Mouse (Mus musculus): ENCODE data around the gene Tpsb2.

The Tpsb2 gene

DNA sequence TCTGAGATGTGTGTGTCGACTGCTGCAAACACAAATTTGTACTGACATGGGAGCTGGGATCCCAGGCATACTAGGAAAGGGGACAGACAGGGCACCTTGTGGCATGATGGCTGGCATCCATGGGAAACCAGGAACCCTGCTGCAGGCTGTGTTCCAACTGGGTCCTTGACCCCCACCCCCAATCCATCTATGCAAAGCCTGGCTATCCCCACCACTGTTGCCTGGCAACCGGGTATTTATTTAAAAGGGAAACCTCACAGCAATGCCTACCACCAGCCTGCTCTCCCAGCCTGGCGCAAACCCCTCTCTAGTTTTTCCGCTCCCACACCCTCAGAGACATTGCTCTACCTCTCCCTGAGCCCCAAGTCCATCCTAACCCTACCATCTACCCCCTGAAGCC is 41.2 kb downstream of the Tpsb2 start:
- DNase-seq (ENCODE audit: low spot score) = no peak

DNA sequence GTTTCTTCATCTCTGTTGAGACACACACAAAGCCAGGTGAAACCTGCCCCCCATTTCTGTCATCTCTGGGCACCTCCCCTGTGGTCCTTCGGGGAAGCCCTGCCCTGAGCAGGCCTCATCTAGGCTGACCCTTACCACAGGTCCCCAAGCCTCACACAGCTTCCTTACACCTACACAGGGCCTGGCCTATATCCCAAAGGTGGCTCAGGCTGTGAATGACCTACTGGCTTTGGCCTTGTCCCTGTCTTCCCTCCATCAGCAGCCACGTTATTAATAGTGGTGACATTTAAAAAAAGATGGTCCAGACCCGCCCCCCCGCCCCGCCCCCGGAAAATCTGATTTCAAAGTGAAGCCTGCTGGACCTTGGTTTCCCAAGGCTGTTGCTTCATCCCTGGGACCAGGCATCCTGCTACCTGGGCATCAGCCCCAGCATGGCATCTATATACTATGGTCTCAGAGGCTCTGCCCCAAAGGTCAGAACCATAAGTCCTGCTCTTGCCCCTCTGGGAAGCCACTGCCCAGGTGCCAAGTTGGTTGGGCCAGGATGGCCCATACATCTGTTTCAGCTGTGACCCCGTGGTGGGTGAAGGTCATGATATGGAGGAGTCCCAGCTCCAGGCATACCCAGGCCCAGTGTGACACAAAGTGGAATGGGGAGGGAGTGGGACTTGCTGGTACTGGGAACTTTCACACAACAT is 42.3 kb downstream of the Tpsb2 start:
- DNase-seq (ENCODE audit: low spot score) = no peak

- no peak for DNase-seq (ENCODE audit: low spot score)
Observed at GRCm38 (mm10) chr17:25409621-25410020, 43.5 kb downstream of the Tpsb2 start.

GRCm38 (mm10) chr17:25410180-25410579 is 44.1 kb downstream of the Tpsb2 start:
- no peak for DNase-seq (ENCODE audit: low spot score)

DNA sequence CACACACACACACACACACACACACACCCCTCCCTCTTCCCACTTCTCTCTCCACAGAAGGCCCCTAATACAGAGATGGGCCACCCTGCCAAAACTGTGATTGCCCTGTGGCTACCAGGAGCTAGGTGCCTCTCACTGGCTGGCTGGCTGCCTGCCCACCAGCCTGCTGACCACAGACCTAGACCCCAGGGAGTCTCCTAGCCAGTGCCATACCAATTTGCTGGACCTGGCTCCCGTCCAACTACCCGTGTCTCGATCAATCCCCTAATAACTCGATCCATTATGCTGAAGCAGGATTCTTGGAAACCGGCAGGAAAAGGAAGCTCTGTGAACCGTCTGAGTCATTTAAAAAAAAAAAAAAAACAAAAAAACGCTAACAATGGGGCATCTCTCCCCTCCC is 44.7 kb downstream of the Tpsb2 start:
- DNase-seq (ENCODE audit: low spot score) = no peak

- no peak for DNase-seq (ENCODE audit: low spot score)
Observed at GRCm38 (mm10) chr17:25411251-25411650, 45.1 kb downstream of the Tpsb2 start.

GRCm38 (mm10) chr17:25414209-25414608 is 48.1 kb downstream of the Tpsb2 start:
- DNase-seq (ENCODE audit: low spot score) = no peak

- no peak for DNase-seq (ENCODE audit: low spot score)
Observed at GRCm38 (mm10) chr17:25414917-25415316, 48.8 kb downstream of the Tpsb2 start.

- DNase-seq (ENCODE audit: low spot score) = no peak
Observed at GRCm38 (mm10) chr17:25415421-25415913, 49.4 kb downstream of the Tpsb2 start.

DNA sequence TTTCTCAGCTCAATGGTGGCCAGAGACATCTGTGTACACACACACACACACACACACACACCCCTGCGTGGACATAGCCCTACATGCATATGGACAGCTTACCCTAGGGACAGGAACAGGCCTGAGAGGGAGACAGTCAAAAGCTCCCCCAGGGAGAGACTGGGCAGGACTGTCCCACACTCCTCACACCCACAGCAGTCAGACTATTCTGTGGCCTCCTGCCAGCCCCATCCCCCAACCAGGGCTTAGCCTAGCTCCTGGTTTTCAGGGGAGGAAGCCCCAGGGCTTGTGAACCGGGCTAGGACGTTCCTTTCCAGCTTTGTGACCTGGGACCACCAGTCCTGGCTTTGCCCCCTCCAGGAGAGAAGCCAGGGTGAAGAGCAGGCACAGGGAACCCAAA is 50.1 kb downstream of the Tpsb2 start:
- no peak for DNase-seq (ENCODE audit: low spot score)

DNA sequence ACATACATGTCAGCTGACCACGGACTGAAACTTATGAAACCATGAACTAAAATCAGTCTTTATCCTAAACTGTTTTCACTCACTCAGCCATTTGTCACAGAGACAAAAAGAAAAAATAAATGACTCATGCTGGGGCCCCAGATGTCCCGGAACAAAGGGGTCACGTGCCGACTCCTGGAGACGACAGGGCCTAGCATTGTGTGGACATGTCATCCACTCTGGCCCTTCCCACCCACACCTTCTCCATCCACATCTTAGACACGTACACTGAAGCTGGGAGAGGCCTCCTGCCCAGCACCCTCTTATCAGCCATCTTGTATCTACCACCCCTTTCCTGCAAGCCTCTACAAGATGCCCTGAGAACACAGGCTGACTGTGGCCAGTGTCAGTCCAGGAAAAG is 51.9 kb downstream of the Tpsb2 start:
- no peak for DNase-seq (ENCODE audit: low spot score)

All from testis, postnatal 10 days (tissue).